Mouse (Mus musculus) gastrocnemius, adult 8-10 months (tissue): ENCODE measurements around the gene Kitl. TPM values are rescaled to one million over a fixed set of nuclear protein-coding genes. Genes with fewer than 3 reads are reported as not detected.

Experiments
- DNase-seq, 2 experiments: peaks; one replicate each; pipeline ENCODE4 v3.0.0; 2022; ENCODE audit warnings: low spot score in 2 of 2
- microRNA-seq: library from miRNA; unstranded; fragments of <30 nt; microRNA quantifications from one replicate; pipeline ENCODE4 v1.2.0, GENCODE M21; 2022
- total RNA-seq, 4 experiments: library from RNA; stranded (reverse); gene quantifications; 2 replicates each; pipeline ENCODE4 v1.2.4; 2022

Kitl gene
- total RNA-seq, 4 experiments from 2014 or later = 13.1 to 16.2 (median 15.9) TPM

DNA sequence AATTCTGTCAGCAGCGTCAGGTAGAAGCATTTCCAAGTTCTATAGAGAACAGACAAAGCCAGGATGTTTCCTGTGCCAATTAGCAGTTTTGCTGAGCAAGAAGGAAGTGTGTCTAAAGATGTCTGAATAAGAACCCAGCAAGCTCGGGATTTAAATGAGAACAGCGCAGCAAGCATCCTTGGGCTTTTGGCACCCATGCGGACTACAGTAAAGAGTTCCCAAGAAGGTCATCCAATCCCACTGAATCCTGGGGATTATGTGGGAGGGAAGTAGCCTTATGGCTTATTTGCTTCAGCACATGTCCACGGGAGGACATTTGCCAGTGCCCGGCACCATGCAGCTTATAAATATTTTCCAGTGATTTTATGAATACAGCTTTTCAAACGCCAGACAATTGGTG lies 95.8 kb downstream of the Kitl start:
- no peak for DNase-seq

DNA sequence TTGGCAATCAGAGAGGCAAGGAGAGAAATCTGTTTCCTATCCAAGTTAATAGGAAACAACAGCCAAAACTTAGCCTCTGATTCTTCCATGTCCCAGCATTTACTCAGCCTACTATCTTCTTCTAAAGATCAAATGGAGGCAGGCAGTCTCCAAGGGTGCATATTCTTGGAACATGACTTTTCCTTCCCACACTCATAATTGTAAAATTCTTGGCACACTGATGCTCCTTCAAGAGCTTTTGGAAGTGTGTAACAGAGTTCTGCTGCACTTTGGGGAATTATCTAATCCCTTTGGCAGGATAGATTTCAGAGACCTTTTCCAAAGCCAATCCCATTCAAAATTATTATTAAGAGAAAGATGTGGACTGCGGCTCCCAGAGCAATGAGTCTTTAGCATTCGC lies 100.1 kb downstream of the Kitl start:
- no peak for DNase-seq

DNA sequence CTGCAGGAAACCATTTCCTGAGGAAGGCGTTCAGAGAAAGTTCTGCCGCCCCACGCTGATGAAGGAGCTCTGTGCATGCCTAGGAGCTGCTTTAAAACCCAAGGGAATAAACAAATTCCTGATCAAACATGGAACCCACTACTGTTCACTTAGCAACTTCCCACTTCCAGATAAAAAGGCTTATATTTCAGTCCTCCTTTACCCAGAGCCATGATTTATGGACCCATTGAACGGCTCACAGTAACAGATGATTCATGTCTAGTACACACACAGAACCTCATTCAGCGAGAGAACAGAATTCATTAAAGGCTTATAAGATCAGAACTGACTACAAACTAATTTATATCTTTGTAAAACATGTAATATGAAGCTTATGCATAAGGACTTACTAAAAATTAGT lies 109.0 kb downstream of the Kitl start:
- no peak for DNase-seq

DNA sequence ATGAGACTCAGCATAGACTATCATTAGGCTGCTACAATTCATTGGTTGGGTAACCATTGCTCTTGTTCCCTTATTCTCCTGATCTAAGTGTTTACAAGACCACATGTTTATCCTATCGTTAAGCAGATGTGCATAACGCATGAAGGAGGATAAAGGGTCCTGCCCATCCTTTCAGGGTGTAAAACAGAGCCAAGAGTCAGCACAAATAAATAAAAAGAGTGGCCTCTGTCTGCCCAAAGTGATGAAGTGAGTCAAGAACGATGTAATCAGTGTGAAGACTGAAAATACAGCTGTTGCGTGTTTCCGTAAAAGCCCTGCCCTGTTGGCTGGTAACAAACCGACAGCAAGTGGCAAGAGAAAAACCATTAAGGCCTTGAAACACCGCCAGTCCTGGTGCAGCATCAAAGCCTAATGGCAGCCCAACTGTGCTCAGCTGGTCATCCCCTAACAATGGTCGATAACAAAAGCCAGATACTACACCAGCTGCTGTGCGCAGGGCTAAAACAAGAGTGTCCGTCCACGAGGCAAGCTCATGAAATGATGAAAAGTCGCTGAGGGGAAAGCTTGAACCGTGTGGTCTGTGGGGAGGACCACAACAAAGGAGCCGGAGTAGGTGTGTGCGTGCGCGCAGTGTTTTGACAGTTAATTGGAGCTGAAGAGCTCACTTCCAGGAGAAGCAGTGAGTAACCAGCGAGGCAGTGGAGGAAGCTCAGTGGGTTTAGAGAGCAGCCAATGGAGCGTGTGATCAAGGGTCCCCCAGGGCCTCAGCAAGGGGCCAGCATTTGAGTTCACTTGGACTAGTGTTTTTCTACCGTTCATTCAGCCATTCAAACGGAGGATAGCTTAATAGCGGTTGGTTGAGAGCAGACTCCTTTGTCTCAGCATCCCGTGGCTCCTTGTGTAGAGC lies 112.7 kb downstream of the Kitl start:
- DNase-seq = no peak

DNA sequence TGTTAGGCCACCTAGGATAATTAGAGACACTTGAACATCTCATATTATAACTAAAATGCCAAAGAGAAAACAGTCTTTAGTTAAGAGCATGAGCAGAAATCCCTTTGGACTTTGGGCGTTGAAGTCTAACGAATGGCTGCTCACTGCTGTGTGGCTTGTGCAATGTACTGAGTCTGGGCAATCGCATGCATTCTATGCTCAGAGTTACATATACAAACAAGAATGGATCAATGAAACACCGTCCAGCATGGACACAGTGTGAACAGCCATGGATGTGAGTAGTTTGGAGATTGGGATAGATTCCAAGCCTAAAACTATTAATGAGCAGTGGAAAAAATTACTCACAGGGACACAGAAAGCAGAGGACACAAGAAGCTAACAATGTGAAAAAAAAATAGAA lies 116.2 kb downstream of the Kitl start:
- DNase-seq = no peak

DNA sequence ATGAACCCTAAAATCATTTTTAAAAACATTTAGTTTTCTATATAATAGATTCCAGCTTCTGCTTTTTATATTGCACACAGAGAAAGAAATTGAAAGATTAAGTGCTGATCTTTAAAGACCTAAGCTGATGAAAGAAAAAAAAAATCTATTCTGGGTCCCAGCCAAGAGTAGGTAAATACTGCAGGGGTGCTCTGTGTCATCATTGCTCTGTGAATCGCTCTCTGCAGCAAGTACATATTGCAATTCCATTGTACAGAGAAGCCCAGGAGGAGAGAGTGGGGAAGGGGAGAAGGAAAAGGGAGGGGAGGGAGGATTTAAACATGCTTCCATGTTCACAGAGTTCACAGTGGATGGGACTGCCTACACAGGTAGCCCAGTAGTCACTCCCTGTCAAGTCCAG lies 116.9 kb downstream of the Kitl start:
- no peak for DNase-seq

DNA sequence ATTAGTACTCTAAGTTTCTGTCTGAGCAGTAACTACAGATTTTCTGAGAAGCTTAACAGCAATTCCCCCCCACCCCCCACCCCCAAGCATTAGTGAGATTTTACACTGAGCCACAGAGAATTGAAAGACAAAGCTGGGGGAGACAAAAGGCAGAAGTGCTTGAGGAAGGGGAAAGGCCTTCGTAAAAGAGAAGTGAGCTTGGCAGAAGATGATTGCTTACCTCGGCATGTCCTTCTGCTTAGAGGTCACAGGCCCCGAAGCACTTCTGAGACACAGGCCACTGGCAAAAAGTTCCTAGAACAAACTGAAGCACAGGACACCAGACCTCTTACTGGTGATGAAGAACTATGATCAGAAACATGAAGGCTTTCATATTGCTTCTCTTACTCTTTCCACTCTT lies 123.1 kb downstream of the Kitl start:
- DNase-seq = no peak

DNA sequence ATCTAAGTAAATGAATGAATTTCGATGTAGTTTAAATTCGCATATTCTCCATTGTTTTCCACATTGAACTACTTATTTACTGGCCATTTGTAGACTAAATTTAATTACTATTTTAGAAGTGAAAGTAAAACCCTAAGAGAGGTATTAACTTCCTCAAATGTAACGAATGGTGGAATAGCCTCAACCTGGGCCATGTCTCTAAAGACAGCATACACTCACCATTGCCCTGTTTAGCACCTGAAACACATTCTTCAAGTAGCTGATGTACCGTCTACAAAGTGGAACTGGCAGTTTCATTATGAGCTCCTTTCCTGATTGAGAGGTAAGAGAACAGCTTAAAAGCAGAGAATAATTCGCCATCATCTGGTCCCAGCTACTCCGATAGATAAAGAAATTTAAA lies 132.7 kb downstream of the Kitl start:
- no peak for DNase-seq

Small RNAs within 50 kb of the gene (microRNA-seq; reads per million reads assigned to microRNA genes)
- gene Gm22918 (not detected), gene Gm25287 (not detected)
